Mouse (Mus musculus) skeletal muscle tissue, adult 2 months (tissue): Measurements from ENCODE around the gene Spaca9.
A peak's percentile ranks its signal among the peaks of the same experiment; 100 is the strongest.

Experiments
- DNase-seq: peaks from one replicate; pipeline ENCODE4 v3.0.0-alpha.2; 2012; ENCODE audit warnings: low read depth, low spot score

The Spaca9 gene

DNA sequence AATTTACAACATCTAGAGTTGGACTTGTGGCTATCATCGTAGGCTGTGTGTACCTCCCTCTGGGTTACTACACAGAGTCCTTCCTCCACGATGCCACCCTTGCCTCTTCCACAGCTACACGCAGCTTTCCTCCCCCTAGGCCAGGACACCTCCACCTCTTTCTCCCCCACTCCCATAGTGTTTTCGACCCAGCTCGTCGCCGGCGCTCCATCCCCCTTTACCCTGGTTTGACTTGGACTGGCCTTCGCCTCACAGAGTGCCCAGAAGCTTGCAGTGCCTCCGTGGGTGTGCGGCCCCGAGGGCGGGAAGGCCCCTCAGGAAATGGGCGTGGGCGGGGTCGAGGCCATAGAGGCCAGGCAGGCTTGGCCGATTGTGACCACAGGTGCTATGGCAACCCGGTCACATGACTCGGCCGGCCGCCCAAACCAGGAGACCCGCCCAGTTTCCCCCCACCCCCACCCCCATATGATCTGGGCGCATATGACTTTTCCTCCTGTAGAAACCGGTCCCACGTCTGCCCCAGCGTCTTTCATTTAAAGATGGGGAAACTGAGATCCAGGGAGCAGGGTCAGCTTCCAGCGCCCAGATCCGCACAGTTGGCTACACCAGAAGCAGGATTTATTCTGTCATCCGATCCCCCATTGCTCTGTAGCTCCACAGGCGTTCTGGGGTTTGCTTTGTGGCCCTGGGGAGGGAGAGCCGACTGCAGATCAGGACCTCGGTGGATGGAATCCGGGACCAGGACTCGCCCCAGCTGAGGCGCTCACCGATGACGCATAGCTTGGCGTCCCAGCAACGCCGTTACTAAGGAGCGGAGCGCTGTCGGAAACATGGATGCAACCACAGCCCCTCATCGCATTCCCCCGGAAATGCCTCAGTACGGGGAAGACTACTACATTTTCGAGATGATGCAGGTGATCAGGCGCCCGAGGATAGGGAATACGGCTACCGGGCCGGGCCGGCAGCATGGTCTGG lies at the start of gene Spaca9, which contains the start of gene Ak8:
Gene Spaca9, minus strand, starts transcription at position 367 of the 975 bp plus-strand sequence.
Gene Ak8, plus strand, starts transcription at position 804 of the 975 bp plus-strand sequence.
- peak; percentile 35 for DNase-seq

DNA sequence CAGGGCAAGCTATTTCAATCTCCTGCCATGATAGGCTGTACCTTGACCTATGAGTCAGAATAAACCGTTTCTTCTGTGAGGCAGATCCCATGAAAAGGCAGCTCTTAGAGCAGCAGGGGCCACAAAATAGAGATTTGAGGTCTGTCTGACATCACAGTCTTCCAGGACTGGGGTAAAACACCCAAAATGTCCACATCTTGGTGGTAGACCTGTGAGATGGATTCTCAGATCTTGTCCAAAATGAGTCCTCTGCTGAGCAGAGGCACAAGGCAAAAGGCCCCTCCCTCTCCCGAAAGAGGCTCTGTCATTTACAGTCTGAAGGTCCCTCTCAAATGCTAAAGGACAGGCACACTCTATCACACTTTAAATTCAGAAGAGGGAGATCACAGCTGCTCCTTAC lies 48.2 kb upstream of the Spaca9 start:
- DNase-seq, result no peak

DNA sequence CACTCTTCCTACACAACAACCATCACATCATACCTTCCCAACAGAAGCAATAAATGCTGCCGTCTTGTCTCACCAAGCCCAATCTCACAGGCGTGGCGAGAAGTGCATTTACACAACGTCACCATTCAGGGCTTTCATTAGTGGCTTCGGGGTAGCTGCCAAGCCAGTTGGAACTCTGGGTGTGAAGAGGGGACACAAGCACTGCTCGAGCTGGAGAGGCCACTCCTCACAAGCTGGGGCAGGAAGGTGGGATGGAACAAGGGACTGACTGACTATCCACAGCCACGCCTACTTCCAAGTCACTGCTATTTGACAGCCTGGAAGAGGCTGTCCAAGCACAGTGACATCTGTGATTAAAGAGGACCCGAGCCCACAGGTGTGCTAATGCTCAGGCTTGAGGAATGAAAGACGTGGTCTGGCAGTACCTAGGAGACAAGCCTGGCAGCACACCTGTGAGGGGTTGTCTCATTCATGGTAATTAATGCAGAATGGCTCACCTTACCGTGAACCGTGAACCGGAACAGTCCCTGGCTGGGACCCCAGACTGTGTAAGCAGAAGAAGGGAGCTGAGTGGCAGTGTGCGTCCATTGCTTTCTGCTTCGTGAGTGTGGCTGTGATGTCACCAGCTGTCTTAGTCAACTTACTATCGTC lies 47.3 kb upstream of the Spaca9 start:
- no peak for DNase-seq

GRCm38 (mm10) chr2:28742701-28743100 lies 43.2 kb upstream of the Spaca9 start:
- no peak for DNase-seq

DNA sequence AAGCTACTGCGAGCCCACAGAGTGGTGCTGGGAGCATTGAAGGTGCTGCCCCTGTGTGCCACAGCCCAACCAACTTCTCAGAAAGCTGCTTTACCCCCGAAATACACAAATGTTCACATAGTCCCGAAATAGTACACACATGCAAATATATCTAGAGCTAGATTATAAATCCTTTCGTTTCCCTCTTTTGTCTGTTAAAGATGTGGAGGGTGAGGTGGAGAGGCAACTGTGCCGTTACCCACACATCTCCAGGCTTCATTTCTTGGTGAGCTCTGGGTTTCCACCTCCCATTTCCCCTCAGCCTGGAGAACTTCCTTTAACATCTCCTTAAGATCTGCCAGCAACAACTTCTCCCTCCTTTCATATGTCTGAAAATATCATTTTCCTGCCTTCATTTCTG lies 40.6 kb upstream of the Spaca9 start:
- no peak for DNase-seq

GRCm38 (mm10) chr2:28737112-28737511 lies 37.6 kb upstream of the Spaca9 start:
- no peak for DNase-seq

GRCm38 (mm10) chr2:28730676-28731075 lies 31.1 kb upstream of the Spaca9 start:
- no peak for DNase-seq

- no peak for DNase-seq
Measured at GRCm38 (mm10) chr2:28727786-28728404, 28.4 kb upstream of the Spaca9 start.

DNA sequence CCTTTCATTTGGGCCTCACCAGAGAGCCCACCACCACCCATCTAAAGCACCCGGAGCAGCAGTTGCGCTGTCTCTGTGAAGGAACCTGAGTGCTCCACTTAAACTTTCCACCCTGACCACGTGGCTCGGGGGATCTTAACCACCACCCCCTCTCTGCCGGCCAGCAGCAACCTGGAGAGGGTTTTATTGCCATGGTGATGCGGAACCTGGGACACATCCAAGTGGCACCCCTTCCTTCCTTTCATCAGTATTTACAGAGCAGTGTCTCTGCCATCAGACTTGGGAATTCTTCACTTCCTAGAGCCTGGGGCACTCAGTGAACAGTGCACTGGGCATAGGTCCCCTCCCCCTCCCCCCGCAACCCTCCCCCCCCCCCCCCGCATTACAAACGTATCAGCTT lies 24.4 kb upstream of the Spaca9 start:
- no peak for DNase-seq

GRCm38 (mm10) chr2:28722419-28722818 lies 22.9 kb upstream of the Spaca9 start:
- no peak for DNase-seq

DNA sequence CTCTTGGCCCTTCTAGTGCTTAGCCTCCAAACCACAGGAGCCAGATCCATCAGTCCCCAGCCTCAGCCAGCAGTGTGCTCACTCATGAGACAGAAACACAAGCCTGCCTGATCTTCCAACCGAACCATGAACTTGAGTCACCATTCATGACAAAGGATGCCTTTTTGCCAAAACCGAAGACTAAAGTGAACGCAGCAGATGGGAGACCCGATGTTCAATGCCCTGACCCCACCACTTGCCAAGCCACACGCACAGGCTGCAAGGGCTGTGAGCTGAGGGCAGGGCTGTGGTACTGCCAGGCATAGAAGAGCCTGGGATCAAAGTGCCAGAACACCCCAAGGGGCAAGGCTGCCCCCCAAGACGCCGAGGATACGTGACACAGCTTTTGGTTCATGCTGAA lies 13.5 kb upstream of the Spaca9 start:
- DNase-seq, result no peak

DNA sequence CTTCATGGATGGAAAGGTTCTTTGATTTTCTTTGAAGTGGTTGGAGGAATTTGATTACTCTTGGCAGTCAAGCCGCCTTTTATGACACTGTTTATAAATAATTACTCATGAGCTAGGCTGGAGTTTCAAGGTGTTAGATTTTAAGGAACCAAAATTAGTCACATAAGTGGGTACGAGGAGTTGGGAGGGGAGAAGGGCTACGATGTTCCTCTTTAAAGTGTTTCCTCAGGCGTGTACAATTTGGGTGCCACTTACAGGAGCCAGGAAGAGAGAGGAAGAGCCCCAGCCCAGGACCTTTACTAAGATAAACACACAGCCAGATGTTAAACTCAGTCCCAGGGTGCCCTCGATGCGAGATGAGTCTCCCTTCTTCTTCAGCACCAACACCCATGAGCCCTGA lies 7.3 kb upstream of the Spaca9 start:
- DNase-seq, result no peak

- DNase-seq, result no peak
Measured at GRCm38 (mm10) chr2:28706106-28706636, 6.6 kb upstream of the Spaca9 start.

GRCm38 (mm10) chr2:28701646-28702262 lies 2.2 kb upstream of the Spaca9 start:
- DNase-seq, result no peak

GRCm38 (mm10) chr2:28698566-28698965 lies 961 bp downstream of the Spaca9 start:
- no peak for DNase-seq

DNA sequence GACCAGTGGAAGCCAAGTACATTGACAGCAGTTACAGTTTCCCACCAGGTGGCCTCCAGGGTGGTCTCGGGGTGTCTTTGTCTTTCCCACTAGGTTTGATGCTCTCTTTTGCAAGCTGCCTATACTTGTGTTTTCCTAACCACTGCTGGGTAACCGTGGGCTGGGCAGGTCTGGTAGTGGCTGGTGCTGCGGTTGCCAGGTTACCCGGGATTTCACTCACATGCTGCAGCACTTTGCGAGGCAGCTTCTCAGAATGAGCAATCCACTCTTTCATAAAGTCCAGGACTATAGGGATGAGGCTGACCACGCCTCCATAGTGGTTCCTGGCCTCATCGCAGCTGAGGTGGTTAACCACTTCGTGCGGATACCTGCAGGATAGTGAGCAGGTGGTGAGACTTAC lies 6.8 kb downstream of the Spaca9 start:
- no peak for DNase-seq

GRCm38 (mm10) chr2:28688431-28688830 lies 11.1 kb downstream of the Spaca9 start:
- no peak for DNase-seq

DNA sequence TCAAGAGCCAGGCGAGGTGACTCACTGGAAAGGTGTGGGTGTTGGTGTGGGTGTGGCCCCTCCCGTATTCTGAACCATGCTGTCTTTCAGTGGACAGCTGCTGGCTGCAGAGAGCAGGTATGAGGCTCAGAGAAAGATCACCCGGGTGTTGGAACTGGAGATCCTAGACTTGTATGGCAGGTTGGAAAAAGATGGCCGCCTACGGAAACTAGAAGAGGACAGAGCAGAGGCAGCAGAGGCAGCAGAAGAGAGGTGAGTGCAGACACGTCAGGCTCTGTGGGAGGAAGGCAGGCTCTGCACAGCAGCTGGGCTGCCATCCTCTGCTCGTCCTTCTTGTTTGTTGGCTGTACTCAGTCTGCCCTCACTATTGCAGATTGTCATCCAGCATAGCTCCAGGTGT lies 13.6 kb downstream of the Spaca9 start:
- no peak for DNase-seq

- peak; percentile 41 for DNase-seq
Measured at GRCm38 (mm10) chr2:28681718-28682117, 17.8 kb downstream of the Spaca9 start.

DNA sequence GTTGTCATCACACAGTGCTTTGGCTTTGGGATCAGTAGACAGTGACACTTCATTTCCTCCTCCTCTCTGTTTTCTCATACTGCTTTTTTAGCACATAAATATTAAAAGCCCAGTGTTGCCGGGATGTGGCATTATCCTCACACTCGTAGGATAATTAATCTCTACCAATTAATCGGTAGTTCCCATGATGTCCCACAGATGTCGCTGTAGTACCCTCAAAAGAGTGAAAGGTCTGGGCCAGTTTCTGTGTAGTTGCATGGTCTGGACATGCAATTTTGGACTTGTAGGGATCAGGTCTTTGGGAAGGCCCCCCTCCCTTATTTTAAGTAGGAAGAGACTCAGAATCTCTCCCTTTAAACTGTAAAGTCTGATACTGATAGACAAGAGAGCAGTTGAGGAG lies 18.8 kb downstream of the Spaca9 start:
- no peak for DNase-seq

GRCm38 (mm10) chr2:28676005-28676404 lies 23.5 kb downstream of the Spaca9 start:
- DNase-seq, result no peak

DNA sequence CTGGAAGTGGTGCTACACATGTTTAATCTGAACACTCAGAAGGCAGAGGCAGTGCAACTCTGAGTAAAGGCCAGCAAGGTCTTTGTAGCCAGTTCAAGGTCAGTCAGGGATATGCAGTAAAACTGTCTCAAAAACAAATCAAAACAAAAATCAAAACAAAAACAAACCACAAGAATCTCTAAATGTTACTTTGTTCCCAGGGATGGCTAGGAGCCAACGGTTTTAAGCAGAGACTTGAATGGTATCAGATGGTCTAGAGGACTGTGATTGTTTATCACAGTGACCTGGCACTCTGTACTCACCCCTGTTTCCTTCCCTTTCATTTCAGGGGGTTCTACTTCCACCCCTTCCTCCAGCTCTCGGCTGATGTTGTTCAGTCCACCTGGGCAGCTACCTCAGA lies 28.1 kb downstream of the Spaca9 start:
- no peak for DNase-seq
